Mouse (Mus musculus) liver, adult 2 months (tissue): ENCODE measurements around the gene Gm10320. TPM values are rescaled to one million over a fixed set of nuclear protein-coding genes. Genes with fewer than 3 reads are reported as not detected.
A peak's percentile ranks its signal among the peaks of the same experiment; 100 is the strongest.

ENCODE experiments used
- DNase-seq: peaks from one replicate; pipeline ENCODE4 v3.0.0-alpha.2; 2011; ENCODE audit warnings: low read depth, low spot score; ENCODE audit errors: extremely low read depth
- H3K27ac ChIP-seq: fragments of 200-500 bp; replicated peaks from 2 replicates; pipeline ENCODE4 v1.5.1; 2012; ENCODE audit warnings: low read depth, mild to moderate bottlenecking, control low read depth, inconsistent platforms, low read length; ENCODE audit not compliant: insufficient read depth
- H3K27me3 ChIP-seq: fragments of 200-500 bp; 2 replicates; pipeline ENCODE4 v1.6.1; 2012; ENCODE audit warnings: mild to moderate bottlenecking, moderate library complexity, low read length, inconsistent platforms; ENCODE audit not compliant: control insufficient read depth, insufficient read depth
- H3K36me3 ChIP-seq: fragments of 200-500 bp; 2 replicates; pipeline ENCODE4 v1.6.1; 2012; ENCODE audit warnings: low read length, inconsistent platforms; ENCODE audit not compliant: control insufficient read depth, insufficient read depth
- H3K4me1 ChIP-seq: fragments of 200-500 bp; 2 replicates; pipeline ENCODE4 v1.6.1; 2011; ENCODE audit warnings: low read length; ENCODE audit not compliant: control insufficient read depth, insufficient read depth
- H3K4me3 ChIP-seq: fragments of 200-500 bp; 2 replicates; pipeline ENCODE4 v1.5.1; 2011; ENCODE audit warnings: low read depth, mild to moderate bottlenecking, control low read depth, low read length, moderate library complexity; ENCODE audit not compliant: insufficient read depth
- H3K79me2 ChIP-seq: fragments of 200-500 bp; 2 replicates; pipeline ENCODE4 v1.6.1; 2012; ENCODE audit warnings: inconsistent platforms, mild to moderate bottlenecking, low read length, moderate library complexity; ENCODE audit not compliant: control insufficient read depth, insufficient read depth
- H3K9ac ChIP-seq: fragments of 200-500 bp; 2 replicates; pipeline ENCODE4 v1.6.1; 2012; ENCODE audit warnings: low read depth, mild to moderate bottlenecking, control low read depth, inconsistent platforms, low read length
- CTCF ChIP-seq: fragments of 200-500 bp; IDR thresholded peaks from 2 replicates; pipeline ENCODE4 v1.5.1; 2011; ENCODE audit warnings: low read depth, low read length, control low read depth
- POLR2A ChIP-seq: fragments of 200-500 bp; IDR thresholded peaks from 2 replicates; pipeline ENCODE4 v1.6.1; 2011; ENCODE audit warnings: low read length, control low read depth; ENCODE audit not compliant: insufficient read depth; ENCODE audit errors: extremely low read depth
- WGBS: fragments of 180-500 bp; shearing (Covaris S2); methylation state at CpG from one replicate; pipeline ENCODE4 v1.1.7; 2018; 5-methylcytosine and 5-hydroxymethylcytosine counted together
- polyA plus RNA-seq: library from polyadenylated mRNA; depleted of rRNA; stranded (reverse); fragments of >200 nt; gene quantifications from 2 replicates; pipeline ENCODE4 v1.2.3, GENCODE M21; 2012
- total RNA-seq: library from RNA; depleted of rRNA; stranded (reverse); fragments of >200 nt; gene quantifications from 2 replicates; pipeline ENCODE4 v1.2.3, GENCODE M21; 2014

Gene Gm10320
- total and polyA plus RNA-seq, 2 experiments, result 0.37 to 0.70 TPM

- H3K27ac ChIP-seq, result no peak overlapping the region
- H3K4me3 ChIP-seq, result no peak overlapping the region; the same call in 1 of the 2 replicates
- DNase-seq, result peak; percentile 18
- 3% methylated on average over 27 of the region's 27 CpGs for WGBS
- peaks cover 30% of the 10 kb centered on the region for H3K27me3 ChIP-seq
- TF ChIP-seq POLR2A, result no peak
- TF ChIP-seq CTCF, result no peak
- no peaks in the 10 kb centered on the region for H3K79me2 ChIP-seq
- no peak overlapping the region for H3K9ac ChIP-seq
- no peaks in the 10 kb centered on the region for H3K36me3 ChIP-seq
- H3K4me1 ChIP-seq, result no peaks in the 10 kb centered on the region
These were observed 11.1 kb upstream of the Gm10320 start for GRCm38 (mm10) chr13:98502813-98503341.

DNA sequence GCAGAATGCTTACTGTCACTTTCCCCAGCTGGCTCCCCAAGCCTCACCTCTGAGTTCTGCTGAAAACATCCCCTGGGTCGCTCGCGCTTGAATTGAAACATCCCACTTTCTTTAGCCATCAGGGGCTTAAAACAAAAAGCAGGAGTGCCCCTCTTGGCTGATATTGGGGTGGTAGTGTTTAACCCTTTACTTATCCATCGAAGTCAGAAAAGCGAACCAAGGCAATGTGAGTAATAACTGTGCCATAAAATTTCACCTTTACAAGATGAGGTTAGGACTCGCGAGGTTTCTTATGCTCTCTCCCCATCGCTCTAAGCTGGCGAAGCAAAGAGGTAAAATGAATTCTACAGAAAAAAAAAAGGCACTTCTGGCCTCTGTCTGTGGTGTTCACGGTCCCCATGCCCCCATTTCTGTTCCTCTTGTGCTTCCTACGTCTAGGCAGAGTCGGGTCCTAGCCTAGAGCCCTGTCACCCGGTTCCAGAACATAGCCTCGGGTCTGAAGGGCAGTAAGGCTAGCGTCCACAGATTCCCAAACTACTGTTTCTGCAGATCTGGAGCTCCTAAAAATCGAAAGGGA lies 10.5 kb upstream of the Gm10320 start:
- peaks cover 28% of the 10 kb centered on the region for H3K27me3 ChIP-seq
- H3K9ac ChIP-seq, result no peak overlapping the region
- no peaks in the 10 kb centered on the region for H3K79me2 ChIP-seq
- WGBS, result 3% methylated on average over 16 of the region's 16 CpGs
- TF ChIP-seq CTCF, result no peak
- no peak for TF ChIP-seq POLR2A
- no peak overlapping the region for H3K4me3 ChIP-seq
- no peaks in the 10 kb centered on the region for H3K36me3 ChIP-seq
- DNase-seq, result no peak
- no peak overlapping the region for H3K27ac ChIP-seq
- no peaks in the 10 kb centered on the region for H3K4me1 ChIP-seq

DNA sequence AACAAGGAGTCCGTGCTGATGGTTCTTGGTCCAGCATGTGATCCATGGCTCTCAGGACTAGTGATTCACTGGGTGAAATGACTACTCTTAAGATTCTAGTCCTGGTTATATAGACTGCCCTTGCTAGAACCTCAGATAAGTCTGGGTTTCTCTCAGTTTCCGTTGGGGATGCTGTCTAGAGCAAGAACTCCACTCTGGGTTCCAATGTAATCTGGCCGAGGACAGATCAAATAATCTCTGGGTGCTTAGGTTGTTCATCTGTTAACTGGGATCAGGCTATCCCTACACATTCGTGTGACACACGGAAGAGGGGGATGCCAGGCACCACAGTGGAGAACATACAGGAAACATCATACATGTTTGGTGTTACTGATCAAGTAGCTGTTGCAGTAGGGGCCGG lies 9.5 kb upstream of the Gm10320 start:
- WGBS, result 10% methylated on average over 6 of the region's 6 CpGs
- Histone ChIP-seq H3K4me3 (no peak overlapping the region), H3K79me2 (no peaks in the 10 kb centered on the region), H3K36me3 (no peaks in the 10 kb centered on the region), H3K27ac (no peak overlapping the region), H3K9ac (no peak overlapping the region), H3K4me1 (no peaks in the 10 kb centered on the region), H3K27me3 (peaks cover 25% of the 10 kb centered on the region)
- TF ChIP-seq CTCF (no peak), POLR2A (no peak)
- DNase-seq, result no peak

DNA sequence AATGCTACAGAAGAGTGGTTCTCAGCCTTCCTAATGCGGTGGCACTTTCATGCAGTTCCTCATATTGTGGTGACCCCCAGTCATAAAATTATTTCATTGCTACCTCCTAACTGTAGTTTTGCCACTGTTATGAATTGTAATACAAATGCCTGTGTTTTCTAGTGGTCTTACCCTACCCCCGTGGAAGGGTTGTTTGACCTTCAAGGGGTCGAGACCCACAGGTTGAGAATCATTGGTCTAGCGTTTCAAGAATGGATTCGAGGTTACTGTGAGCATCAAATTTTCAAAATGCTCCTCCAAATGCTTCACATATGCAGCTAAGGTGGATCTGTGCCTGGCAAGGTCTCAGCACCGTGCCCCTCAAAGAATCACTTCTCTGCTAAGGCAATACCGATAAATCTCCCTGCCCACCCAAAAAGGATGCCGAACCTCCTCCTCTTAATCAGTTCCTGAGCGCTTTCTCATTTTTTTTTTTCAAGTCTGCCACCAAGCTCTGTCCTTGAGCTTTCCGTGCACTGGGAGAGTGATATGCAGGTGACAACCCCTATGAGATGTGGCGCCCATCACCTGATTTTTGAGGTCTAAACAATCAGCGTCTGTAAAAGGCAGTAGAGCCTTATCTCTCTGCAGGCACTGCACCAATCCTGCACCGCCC lies 8.8 kb upstream of the Gm10320 start:
- H3K9ac ChIP-seq, result no peak overlapping the region
- DNase-seq, result no peak
- H3K27ac ChIP-seq, result no peak overlapping the region
- no peaks in the 10 kb centered on the region for H3K79me2 ChIP-seq
- 29% methylated on average over 13 of the region's 13 CpGs for WGBS
- no peak for TF ChIP-seq POLR2A
- TF ChIP-seq CTCF, result no peak
- no peak overlapping the region for H3K4me3 ChIP-seq
- no peaks in the 10 kb centered on the region for H3K4me1 ChIP-seq
- H3K36me3 ChIP-seq, result no peaks in the 10 kb centered on the region
- peaks cover 20% of the 10 kb centered on the region for H3K27me3 ChIP-seq

GRCm38 (mm10) chr13:98498561-98498960 lies 6.8 kb upstream of the Gm10320 start:
- H3K9ac ChIP-seq, result no peak overlapping the region
- no peak for DNase-seq
- no peak overlapping the region for H3K4me3 ChIP-seq
- 55% methylated on average over 5 of the region's 5 CpGs for WGBS
- peaks cover 6% of the 10 kb centered on the region; the same call in 1 of the 2 replicates for H3K27me3 ChIP-seq
- TF ChIP-seq CTCF (no peak), POLR2A (no peak)
- H3K79me2 ChIP-seq, result no peaks in the 10 kb centered on the region
- H3K4me1 ChIP-seq, result no peaks in the 10 kb centered on the region
- no peak overlapping the region for H3K27ac ChIP-seq
- H3K36me3 ChIP-seq, result no peaks in the 10 kb centered on the region

- Histone ChIP-seq H3K27me3 (peaks cover 6% of the 10 kb centered on the region; the same call in 1 of the 2 replicates), H3K4me1 (no peaks in the 10 kb centered on the region), H3K9ac (no peak overlapping the region), H3K4me3 (no peak overlapping the region), H3K79me2 (no peaks in the 10 kb centered on the region), H3K27ac (no peak overlapping the region), H3K36me3 (no peaks in the 10 kb centered on the region)
- DNase-seq, result no peak
- TF ChIP-seq POLR2A, result no peak
- no peak for TF ChIP-seq CTCF
- 70% methylated on average over 11 of the region's 11 CpGs for WGBS
These were observed 6.3 kb upstream of the Gm10320 start for GRCm38 (mm10) chr13:98498080-98498479.
